Mouse (Mus musculus): ENCODE results near the gene Nckap5.

Nckap5 gene

GRCm38 (mm10) chr1:126366736-126367135 lies 463.9 kb downstream of the Nckap5 start:
- no peak for DNase-seq (ENCODE audit: low spot score in 2 of 2)

GRCm38 (mm10) chr1:126364556-126364955 lies 466.0 kb downstream of the Nckap5 start:
- no peak for DNase-seq (ENCODE audit: low spot score in 2 of 2)

- no peak for DNase-seq (ENCODE audit: low spot score in 2 of 2)
Observed at GRCm38 (mm10) chr1:126360531-126361220, 469.9 kb downstream of the Nckap5 start.

- no peak for DNase-seq (ENCODE audit: low spot score in 2 of 2)
Observed at GRCm38 (mm10) chr1:126360111-126360510, 470.5 kb downstream of the Nckap5 start.

GRCm38 (mm10) chr1:126341806-126342205 lies 488.8 kb downstream of the Nckap5 start:
- no peak for DNase-seq (ENCODE audit: low spot score in 2 of 2)

- no peak for DNase-seq (ENCODE audit: low spot score in 2 of 2)
Observed at GRCm38 (mm10) chr1:126339250-126339649, 491.3 kb downstream of the Nckap5 start.

GRCm38 (mm10) chr1:126334202-126334601 lies 496.4 kb downstream of the Nckap5 start:
- no peak for DNase-seq (ENCODE audit: low spot score in 2 of 2)

GRCm38 (mm10) chr1:126332026-126332425 lies 498.6 kb downstream of the Nckap5 start:
- DNase-seq (ENCODE audit: low spot score in 2 of 2): peak; percentile 37 to 69

- DNase-seq (ENCODE audit: low spot score in 2 of 2): no peak
Observed at GRCm38 (mm10) chr1:126320696-126321095, 509.9 kb downstream of the Nckap5 start.

- DNase-seq (ENCODE audit: low spot score in 2 of 2): no peak
Observed at GRCm38 (mm10) chr1:126317874-126318607, 512.6 kb downstream of the Nckap5 start.

- no peak for DNase-seq (ENCODE audit: low spot score in 2 of 2)
Observed at GRCm38 (mm10) chr1:126317345-126317744, 513.3 kb downstream of the Nckap5 start.

GRCm38 (mm10) chr1:126316866-126317265 lies 513.7 kb downstream of the Nckap5 start:
- DNase-seq (ENCODE audit: low spot score in 2 of 2): no peak

GRCm38 (mm10) chr1:126301129-126301528 lies 529.5 kb downstream of the Nckap5 start:
- no peak for DNase-seq (ENCODE audit: low spot score in 2 of 2)

GRCm38 (mm10) chr1:126264931-126265330 lies 565.7 kb downstream of the Nckap5 start:
- peak; percentile 34 to 67 for DNase-seq (ENCODE audit: low spot score in 2 of 2)

GRCm38 (mm10) chr1:126254364-126254763 lies 576.2 kb downstream of the Nckap5 start:
- no peak for DNase-seq (ENCODE audit: low spot score in 2 of 2)

GRCm38 (mm10) chr1:126253934-126254333 lies 576.7 kb downstream of the Nckap5 start:
- no peak for DNase-seq (ENCODE audit: low spot score in 2 of 2)

GRCm38 (mm10) chr1:126233196-126233595 lies 597.4 kb downstream of the Nckap5 start:
- DNase-seq (ENCODE audit: low spot score in 2 of 2): no peak

GRCm38 (mm10) chr1:126231199-126231598 lies 599.4 kb downstream of the Nckap5 start:
- DNase-seq (ENCODE audit: low spot score in 2 of 2): no peak

GRCm38 (mm10) chr1:126210212-126210611 lies 620.4 kb downstream of the Nckap5 start:
- no peak for DNase-seq (ENCODE audit: low spot score in 2 of 2)

GRCm38 (mm10) chr1:126209743-126210142 lies 620.9 kb downstream of the Nckap5 start:
- DNase-seq (ENCODE audit: low spot score in 2 of 2): no peak

GRCm38 (mm10) chr1:126209131-126209530 lies 621.5 kb downstream of the Nckap5 start:
- peak in 1 of 2 experiments; percentile 5 for DNase-seq (ENCODE audit: low spot score in 2 of 2)

GRCm38 (mm10) chr1:126196937-126197336 lies 633.7 kb downstream of the Nckap5 start:
- no peak for DNase-seq (ENCODE audit: low spot score in 2 of 2)

GRCm38 (mm10) chr1:126190353-126190752 lies 640.2 kb downstream of the Nckap5 start:
- DNase-seq (ENCODE audit: low spot score in 2 of 2): no peak

Measured in right cerebral cortex, postnatal 36 days (tissue).